Mouse (Mus musculus) hindbrain, postnatal 0 days (tissue): ENCODE measurements around the gene Mgat5. TPM values are rescaled to one million over a fixed set of nuclear protein-coding genes. Genes with fewer than 3 reads are reported as not detected.

Source experiments
- ATAC-seq: fragments of 200-750 bp; cut with Nextera tagmentation; 2 replicates; pipeline ENCODE4 v1.8.0; 2017; ENCODE audit warnings: mild to moderate bottlenecking, moderate TSS enrichment, moderate library complexity
- DNase-seq: peaks from one replicate; pipeline ENCODE4 v3.0.0-alpha.2; 2015; ENCODE audit warnings: low spot score
- H3K27ac ChIP-seq: fragments of 300-500 bp; sonication (generic); 2 replicates; pipeline ENCODE4 v1.5.1; 2014; ENCODE audit warnings: mild to moderate bottlenecking
- H3K27me3 ChIP-seq: fragments of 300-500 bp; sonication (generic); 2 replicates; pipeline ENCODE4 v1.6.1; 2014; ENCODE audit warnings: low read length, mixed read lengths; ENCODE audit not compliant: insufficient read depth
- H3K36me3 ChIP-seq: fragments of 300-500 bp; sonication (generic); 2 replicates; pipeline ENCODE4 v1.6.1; 2014; ENCODE audit warnings: low read length, mixed read lengths; ENCODE audit not compliant: insufficient read depth
- H3K4me1 ChIP-seq: fragments of 300-500 bp; sonication (generic); 2 replicates; pipeline ENCODE4 v1.6.1; 2014; ENCODE audit warnings: antibody characterized with exemption, low read length, mixed read lengths; ENCODE audit not compliant: insufficient read depth
- H3K4me2 ChIP-seq: fragments of 300-500 bp; sonication (generic); 2 replicates; pipeline ENCODE4 v1.6.1; 2014; ENCODE audit warnings: low read depth, mild to moderate bottlenecking, low read length, moderate library complexity, mixed read lengths
- H3K4me3 ChIP-seq: fragments of 300-500 bp; sonication (generic); 2 replicates; pipeline ENCODE4 v1.5.1; 2014; ENCODE audit warnings: low read length
- H3K9ac ChIP-seq: fragments of 300-500 bp; sonication (generic); replicated peaks from 2 replicates; pipeline ENCODE4 v1.6.1; 2014; ENCODE audit warnings: mild to moderate bottlenecking, low read length, moderate library complexity, mixed read lengths
- H3K9me3 ChIP-seq: fragments of 300-500 bp; sonication (generic); 2 replicates; pipeline ENCODE4 v1.6.1; 2016; ENCODE audit warnings: low read length, mixed read lengths
- CTCF ChIP-seq: IDR thresholded peaks from 2 replicates; pipeline ENCODE4 v1.5.1; 2016; ENCODE audit warnings: antibody characterized with exemption, control low read depth, low read depth
- WGBS: fragments of 180-500 bp; shearing (Covaris S2); extraction: QIAGEN DNeasy Blood & Tissue Kit; methylation state at CpG from one replicate; pipeline ENCODE4 v1.1.7; 2014; 5-methylcytosine and 5-hydroxymethylcytosine counted together
- polyA plus RNA-seq: library from polyadenylated mRNA; unstranded; fragments of >200 nt; fragmentation: Nextera tagmentation; extraction: Ambion mirVana; gene quantifications from 2 replicates; pipeline ENCODE4 v1.2.1, GENCODE M21; 2015
- total RNA-seq: library from RNA; depleted of rRNA; stranded (reverse); fragments of >200 nt; gene quantifications from 2 replicates; pipeline ENCODE4 v1.2.3, GENCODE M21; 2014

Mgat5 gene
- total and polyA plus RNA-seq, 2 experiments from 2014 or later: 14.8 to 49.3 TPM

DNA sequence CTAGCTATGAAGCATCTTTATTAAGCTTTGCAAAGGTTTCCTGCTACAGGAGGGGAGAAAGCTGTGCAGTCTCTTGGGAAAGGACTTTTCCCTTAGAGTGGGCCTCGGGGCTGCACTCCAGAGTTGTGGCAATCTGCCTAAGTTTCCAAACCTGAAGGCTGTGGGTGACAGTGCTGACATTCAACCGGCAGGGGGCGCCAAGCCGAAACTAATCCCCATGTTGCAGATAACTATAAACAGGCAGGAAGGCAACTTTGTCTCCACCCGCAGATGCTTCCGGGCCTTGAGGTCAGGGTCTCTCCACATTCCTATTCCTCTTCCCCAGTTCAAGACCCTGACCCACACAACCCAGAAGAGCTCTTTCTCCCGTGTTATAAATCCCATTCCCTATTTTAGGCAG is 280.0 kb downstream of the Mgat5 start:
- Histone ChIP-seq H3K9ac (no peak overlapping the region), H3K27ac (no peak overlapping the region), H3K9me3 (no peaks in the 10 kb centered on the region), H3K27me3 (no peaks in the 10 kb centered on the region), H3K4me1 (no peaks in the 10 kb centered on the region), H3K4me2 (no peak overlapping the region), H3K4me3 (no peak overlapping the region), H3K36me3 (peaks cover 8% of the 10 kb centered on the region; the same call in 1 of the 2 replicates)
- ATAC-seq (peak; percentile 19; the same call in 1 of the 2 replicates), DNase-seq (peak; percentile 70)
- peak; percentile 76 for TF ChIP-seq CTCF
- 45% methylated on average over 7 of the region's 7 CpGs for WGBS

DNA sequence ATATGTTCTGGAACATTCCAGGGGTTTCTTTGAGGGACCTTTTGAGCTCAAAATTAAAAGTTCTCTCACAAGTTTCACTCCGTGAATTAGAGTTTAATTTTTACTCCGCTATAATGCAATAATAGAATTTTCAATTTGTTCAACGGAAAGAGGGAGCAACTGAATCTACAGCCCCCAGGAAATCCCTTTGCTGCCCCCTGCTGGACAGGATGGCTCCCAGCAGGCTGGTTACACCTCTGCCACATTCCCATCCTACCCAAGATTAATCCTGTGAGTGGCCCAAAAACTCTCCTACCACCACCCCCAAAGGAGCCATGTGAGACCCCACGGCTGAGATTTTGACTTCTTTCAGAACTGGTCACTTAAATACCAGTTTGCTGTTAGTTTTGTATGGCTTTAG is 282.3 kb downstream of the Mgat5 start:
- DNase-seq: peak; percentile 45
- no peak for ATAC-seq
- peak; percentile 68 for TF ChIP-seq CTCF
- 86% methylated on average over 4 of the region's 4 CpGs for WGBS
- Histone ChIP-seq H3K9ac (no peak overlapping the region), H3K4me2 (no peak overlapping the region), H3K4me3 (no peak overlapping the region), H3K27ac (no peak overlapping the region), H3K36me3 (peaks cover 6% of the 10 kb centered on the region; the same call in 1 of the 2 replicates), H3K27me3 (no peaks in the 10 kb centered on the region), H3K9me3 (no peaks in the 10 kb centered on the region), H3K4me1 (no peaks in the 10 kb centered on the region)

DNA sequence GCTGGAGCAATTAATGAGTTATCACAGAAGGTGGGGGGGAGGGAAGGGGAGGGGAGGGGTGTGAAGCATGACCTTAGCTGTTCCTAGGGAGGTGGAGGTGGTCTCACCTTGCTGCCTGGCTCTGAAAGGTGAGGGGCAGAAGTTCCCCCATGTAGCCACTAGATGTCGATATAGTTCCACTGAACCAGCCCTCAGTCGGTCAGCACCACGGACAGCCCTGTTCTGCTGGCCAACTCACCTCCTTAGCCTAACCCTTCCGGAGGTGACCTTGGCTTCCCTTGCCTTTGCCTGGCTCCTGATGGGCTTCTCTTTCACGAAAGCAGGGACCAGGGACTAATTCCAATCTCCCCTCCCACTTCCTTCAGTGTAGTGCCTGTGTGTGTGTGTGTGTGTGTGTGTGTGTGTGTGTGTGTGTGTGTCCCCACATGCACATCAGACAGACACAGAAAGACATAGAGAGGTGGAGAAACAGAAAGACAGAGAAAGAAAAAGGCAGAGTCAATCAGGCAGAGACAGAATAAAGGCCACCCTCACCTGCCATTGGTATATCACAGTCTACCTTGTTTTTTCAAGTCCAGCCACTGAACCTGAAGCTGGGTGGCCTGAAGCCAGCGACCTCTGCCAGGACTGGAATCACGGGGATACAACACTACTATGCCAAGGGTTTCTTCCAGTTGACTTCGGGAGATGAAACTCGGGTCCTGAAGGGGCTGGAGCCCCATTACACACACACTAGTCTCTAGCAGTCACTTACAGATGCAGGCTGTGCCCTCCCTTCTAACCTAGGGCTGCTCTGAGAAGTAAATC is 292.1 kb downstream of the Mgat5 start:
- peak; percentile 74 for ATAC-seq
- 28% methylated on average over 9 of the region's 9 CpGs for WGBS
- Histone ChIP-seq H3K4me1 (no peaks in the 10 kb centered on the region), H3K4me2 (no peak overlapping the region), H3K4me3 (no peak overlapping the region), H3K27me3 (no peaks in the 10 kb centered on the region), H3K9ac (no peak overlapping the region), H3K27ac (no peak overlapping the region), H3K36me3 (no peaks in the 10 kb centered on the region), H3K9me3 (no peaks in the 10 kb centered on the region)
- TF ChIP-seq CTCF: peak; percentile 100
- peak; percentile 74 for DNase-seq

DNA sequence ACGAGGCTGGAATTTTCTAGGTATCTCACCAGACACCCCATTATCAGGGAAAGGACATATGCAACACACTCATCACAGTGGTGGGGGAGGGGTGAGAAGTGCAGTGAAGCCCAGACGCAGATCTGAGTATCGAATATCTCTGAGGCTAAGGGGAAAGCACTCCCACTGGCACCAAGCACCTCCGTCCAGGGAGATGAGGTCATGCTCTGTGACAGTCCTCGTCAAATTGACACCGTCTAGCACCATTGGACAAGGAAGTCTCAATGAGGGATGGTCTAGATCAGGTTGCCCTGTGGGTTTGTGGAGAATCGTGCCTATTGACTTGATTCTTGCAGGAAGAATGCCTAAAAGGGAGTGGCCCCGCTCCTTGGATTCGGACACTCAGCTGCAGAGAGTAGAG is 293.9 kb downstream of the Mgat5 start:
- ATAC-seq: no peak
- H3K9ac ChIP-seq: no peak overlapping the region
- no peak overlapping the region for H3K4me2 ChIP-seq
- no peak for DNase-seq
- no peaks in the 10 kb centered on the region for H3K36me3 ChIP-seq
- no peak overlapping the region for H3K27ac ChIP-seq
- no peak for TF ChIP-seq CTCF
- H3K27me3 ChIP-seq: no peaks in the 10 kb centered on the region
- H3K4me3 ChIP-seq: no peak overlapping the region
- 60% methylated on average over 9 of the region's 9 CpGs for WGBS
- no peaks in the 10 kb centered on the region for H3K4me1 ChIP-seq
- H3K9me3 ChIP-seq: no peaks in the 10 kb centered on the region

DNA sequence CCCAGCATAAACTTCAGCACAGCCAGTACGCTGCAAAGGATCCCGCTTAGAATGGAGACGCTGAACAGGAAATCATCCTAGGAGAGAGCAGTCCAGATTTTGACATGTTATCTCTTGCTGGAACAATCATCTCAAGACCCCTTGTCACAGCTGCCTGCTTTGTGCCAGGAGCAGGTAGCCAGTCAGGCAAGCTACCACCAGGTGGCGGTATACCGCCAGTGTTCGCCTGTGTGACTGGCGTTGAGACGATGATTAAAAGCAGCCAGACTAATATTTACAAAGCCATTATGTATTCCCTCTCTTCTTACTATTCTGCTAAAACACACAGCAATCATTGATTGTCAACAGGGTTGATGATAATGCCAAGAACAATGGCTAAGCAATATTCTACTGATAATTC is 295.4 kb downstream of the Mgat5 start:
- Histone ChIP-seq H3K9ac (no peak overlapping the region), H3K4me1 (no peaks in the 10 kb centered on the region), H3K4me2 (no peak overlapping the region), H3K27me3 (no peaks in the 10 kb centered on the region), H3K27ac (no peak overlapping the region), H3K4me3 (no peak overlapping the region), H3K36me3 (no peaks in the 10 kb centered on the region), H3K9me3 (no peaks in the 10 kb centered on the region)
- peak; percentile 61 for ATAC-seq
- TF ChIP-seq CTCF: peak; percentile 99
- peak; percentile 93 for DNase-seq
- WGBS: 9% methylated on average over 8 of the region's 8 CpGs

DNA sequence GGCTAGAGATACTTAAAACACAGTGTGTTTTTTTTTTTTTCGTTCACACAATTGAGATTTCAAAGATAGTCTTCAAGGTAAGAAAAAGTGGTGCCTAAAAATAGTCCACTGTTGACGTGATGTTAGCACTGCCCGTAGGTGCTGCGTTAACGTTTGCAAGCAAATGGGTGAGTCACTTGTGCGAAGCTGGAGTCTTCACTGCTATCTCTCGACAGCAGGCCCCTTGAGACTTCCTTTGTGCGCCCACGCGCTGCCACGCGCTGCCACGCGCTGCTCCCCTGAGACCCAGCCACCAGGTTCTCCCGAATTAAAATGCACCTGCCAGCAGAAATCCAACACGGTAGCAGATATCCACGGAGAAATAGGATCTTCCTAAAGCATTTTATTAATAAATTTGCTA is 295.9 kb downstream of the Mgat5 start:
- H3K9ac ChIP-seq: no peak overlapping the region
- no peak for TF ChIP-seq CTCF
- ATAC-seq (no peak), DNase-seq (peak; percentile 49)
- H3K4me2 ChIP-seq: no peak overlapping the region
- no peaks in the 10 kb centered on the region for H3K9me3 ChIP-seq
- no peak overlapping the region for H3K4me3 ChIP-seq
- 63% methylated on average over 17 of the region's 17 CpGs for WGBS
- no peak overlapping the region for H3K27ac ChIP-seq
- no peaks in the 10 kb centered on the region for H3K36me3 ChIP-seq
- H3K27me3 ChIP-seq: no peaks in the 10 kb centered on the region
- no peaks in the 10 kb centered on the region for H3K4me1 ChIP-seq

DNA sequence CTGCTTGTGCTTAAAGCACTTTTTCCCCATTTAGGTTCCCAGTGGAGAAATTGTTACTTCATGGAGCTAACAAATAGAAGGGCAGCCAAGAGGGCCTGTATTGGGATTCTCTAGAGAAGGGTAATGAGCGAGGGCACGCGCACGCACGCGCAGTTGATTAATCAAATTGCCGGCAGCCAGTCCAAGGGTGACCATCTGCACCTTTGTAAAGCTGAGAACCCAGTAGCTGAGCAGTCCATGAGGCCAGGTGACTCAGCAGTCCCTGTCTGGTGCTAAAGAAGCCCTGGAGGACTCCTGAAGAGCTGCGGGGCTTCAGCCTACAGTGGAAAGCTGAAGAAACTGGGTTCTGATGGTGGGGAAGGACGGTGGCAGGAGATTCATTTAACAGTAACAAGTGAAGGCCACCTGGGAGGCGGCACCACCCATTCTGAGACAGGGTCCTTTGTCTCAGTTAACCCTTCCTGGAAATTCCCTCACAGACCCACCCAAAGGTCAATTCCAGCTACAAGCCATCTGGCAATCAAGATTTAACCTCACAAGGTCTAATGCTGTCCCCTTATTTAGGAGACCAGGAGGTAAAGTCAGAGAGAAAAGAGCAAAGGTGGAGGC is 302.3 kb downstream of the Mgat5 start:
- Histone ChIP-seq H3K9ac (no peak overlapping the region), H3K9me3 (no peaks in the 10 kb centered on the region), H3K4me3 (no peak overlapping the region), H3K4me2 (no peak overlapping the region), H3K36me3 (no peaks in the 10 kb centered on the region), H3K27me3 (no peaks in the 10 kb centered on the region), H3K4me1 (no peaks in the 10 kb centered on the region; the same call in 1 of the 2 replicates), H3K27ac (no peak overlapping the region)
- ATAC-seq: no peak
- TF ChIP-seq CTCF: no peak
- DNase-seq: no peak
- 59% methylated on average over 10 of the region's 10 CpGs for WGBS
